In genomic region chr12:64968067-64968466, GRCm38 (mm10) we compare ENCODE assay signal across 8 mouse cellular contexts. TPM values are rescaled to one million over a fixed set of nuclear protein-coding genes. Genes with fewer than 3 reads are reported as not detected.
A peak's percentile ranks its signal among the peaks of the same experiment; 100 is the strongest.
DNase-seq lines count a peak whose midpoint lies in the region; ATAC-seq and TF ChIP-seq lines count a peak whose summit lies in the region.

No protein-coding gene starts in this region.

- no peaks in the 10 kb centered on the region for H3K36me3 ChIP-seq in midbrain, embryonic 16.5 days (ENCODE audit: control insufficient read depth, insufficient read depth, low read length)

- H3K9me3 ChIP-seq in midbrain, embryonic 16.5 days (replicated peaks; ENCODE audit: control insufficient read depth, low read length, poor library complexity, severe bottlenecking) = no peaks in the 10 kb centered on the region

- WGBS in midbrain, embryonic 16.5 days = 7% methylated on average over 2 of the region's 2 CpGs

- H3K4me2 ChIP-seq in midbrain, embryonic 16.5 days (ENCODE audit: low read length) = peak overlapping the region; percentile 100

- TF ChIP-seq CTCF in layer of hippocampus, adult 2 months (conservative IDR thresholded peaks at IDR 0.05) = no peak

- intact Hi-C loops in gastrocnemius, postnatal 14 days (cut with DNase I; ENCODE audit: low total_unique reads) = no loop called here

- peak overlapping the region; percentile 99 for H3K4me3 ChIP-seq in layer of hippocampus, adult 2 months
- H3K4me3 ChIP-seq in midbrain, embryonic 16.5 days (ENCODE audit: low read depth, low read length) = peak overlapping the region; percentile 86

- H3K4me1 ChIP-seq in midbrain, embryonic 16.5 days (ENCODE audit: control insufficient read depth, insufficient read depth, low read length) = peaks cover 55% of the 10 kb centered on the region

- ATAC-seq in midbrain, embryonic 16.5 days = no peak

- peak overlapping the region; percentile 85 for H3K9ac ChIP-seq in midbrain, embryonic 16.5 days (ENCODE audit: low read depth, low read length)

- H3K27me3 ChIP-seq in midbrain, embryonic 16.5 days (ENCODE audit: control insufficient read depth, insufficient read depth, low read depth, low read length) = no peaks in the 10 kb centered on the region

- peak overlapping the region; percentile 97; the same call in 1 of the 2 replicates for H3K27ac ChIP-seq in layer of hippocampus, adult 2 months
- H3K27ac ChIP-seq in midbrain, embryonic 16.5 days (ENCODE audit: low read length) = no peak overlapping the region

- DNase-seq in layer of hippocampus, adult 2 months (ENCODE audit: low spot score in 2 of 2) = no peak
- no peak for DNase-seq in layer of hippocampus, adult 9-10 months (ENCODE audit: low spot score)
- peak; percentile 9 for DNase-seq in embryo, embryonic 11 days
- DNase-seq in induced T-regulatory cell, adult 2 months (ENCODE audit: low read depth) = peak; percentile 27
- DNase-seq in right cerebral cortex, adult 2 months (ENCODE audit: low spot score in 2 of 2) = no peak
- DNase-seq in gastrocnemius, postnatal 14 days = no peak
- no peak for DNase-seq in spleen, adult 18-20 months

RNA-seq across cellular contexts. Expression of gene Togaram1, which starts 2.5 kb away (rescaled TPM):
- total RNA-seq in layer of hippocampus, adult 2 months (2021) = 10 to 100 TPM; 49.7 to 50.8 TPM
- 24.0 and 24.5 TPM in 2 replicates for polyA plus RNA-seq in midbrain, embryonic 16.5 days (2015; fragmentation: Nextera tagmentation; extraction: Ambion mirVana)
- total RNA-seq in gastrocnemius, postnatal 14 days (2021) = 1 to 10 TPM; 7.8 to 9.4 TPM

RNA-seq across cellular contexts. Expression of gene Klhl28, which starts 2.7 kb away (rescaled TPM):
- 10 to 100 TPM; 23.7 to 25.5 TPM for total RNA-seq in layer of hippocampus, adult 2 months (2021)
- polyA plus RNA-seq in midbrain, embryonic 16.5 days (2015; fragmentation: Nextera tagmentation; extraction: Ambion mirVana) = 24.2 and 26.1 TPM in 2 replicates
- 1 to 10 TPM; 7.7 to 9.1 TPM for total RNA-seq in gastrocnemius, postnatal 14 days (2021)

RNA-seq across cellular contexts. Expression of gene Gm527, which starts 50.4 kb away (rescaled TPM):
- 10 to 100 TPM; 10.5 to 15.7 TPM for total RNA-seq in layer of hippocampus, adult 2 months (2021)
- polyA plus RNA-seq in midbrain, embryonic 16.5 days (2015; fragmentation: Nextera tagmentation; extraction: Ambion mirVana) = 2.3 and 2.5 TPM in 2 replicates
- 1 to 10 TPM; 2.6 to 4.2 TPM for total RNA-seq in gastrocnemius, postnatal 14 days (2021)

Comparison
In these comparisons a context has a peak if more than half of its experiments do, and no peak if none do; other contexts are left out.
1. DNase-seq: peak in embryo, embryonic 11 days (single experiment) and induced T-regulatory cell, adult 2 months (single experiment); none in layer of hippocampus, adult 2 months (0 of 2), layer of hippocampus, adult 9-10 months (single experiment), right cerebral cortex, adult 2 months (0 of 2), gastrocnemius, postnatal 14 days (single experiment) and spleen, adult 18-20 months (0 of 2).
2. RNA of gene Togaram1, which starts 2.5 kb away (total RNA-seq): 49.7 to 50.8 TPM in layer of hippocampus, adult 2 months; 7.8 to 9.4 TPM in gastrocnemius, postnatal 14 days; every median in the first group is over 4 times any median in the second.